Mouse (Mus musculus): Measurements from ENCODE around the gene Smim26. TPM values are rescaled to one million over a fixed set of nuclear protein-coding genes. Genes with fewer than 3 reads are reported as not detected.
A peak's percentile ranks its signal among the peaks of the same experiment; 100 is the strongest.

Smim26 gene
- polyA plus RNA-seq, 1 experiment from 2014 or later, result 33.3 TPM

DNA sequence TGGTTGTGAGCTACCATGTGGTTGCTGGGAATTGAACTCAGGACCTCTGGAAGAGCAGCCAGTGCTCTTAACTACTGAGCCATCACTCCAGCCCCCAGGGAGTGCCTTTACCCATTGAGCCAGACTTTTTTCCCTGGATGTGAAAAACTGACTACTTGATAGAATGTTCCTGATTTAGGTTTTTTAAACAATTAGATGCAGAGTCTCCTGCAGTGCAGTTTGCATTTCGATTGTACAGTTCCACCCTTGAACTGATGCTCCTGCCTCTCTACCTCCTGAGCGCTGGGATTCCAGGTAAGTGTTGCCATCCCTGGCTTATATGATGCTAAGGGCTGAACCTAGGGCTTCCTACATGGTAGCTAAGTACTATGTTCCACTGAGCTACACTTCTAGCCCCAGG lies 4.2 kb downstream of the Smim26 start:
- no peak for ATAC-seq (ENCODE audit: borderline replicate concordance, extremely low read depth, low FRiP score, low TSS enrichment)

DNA sequence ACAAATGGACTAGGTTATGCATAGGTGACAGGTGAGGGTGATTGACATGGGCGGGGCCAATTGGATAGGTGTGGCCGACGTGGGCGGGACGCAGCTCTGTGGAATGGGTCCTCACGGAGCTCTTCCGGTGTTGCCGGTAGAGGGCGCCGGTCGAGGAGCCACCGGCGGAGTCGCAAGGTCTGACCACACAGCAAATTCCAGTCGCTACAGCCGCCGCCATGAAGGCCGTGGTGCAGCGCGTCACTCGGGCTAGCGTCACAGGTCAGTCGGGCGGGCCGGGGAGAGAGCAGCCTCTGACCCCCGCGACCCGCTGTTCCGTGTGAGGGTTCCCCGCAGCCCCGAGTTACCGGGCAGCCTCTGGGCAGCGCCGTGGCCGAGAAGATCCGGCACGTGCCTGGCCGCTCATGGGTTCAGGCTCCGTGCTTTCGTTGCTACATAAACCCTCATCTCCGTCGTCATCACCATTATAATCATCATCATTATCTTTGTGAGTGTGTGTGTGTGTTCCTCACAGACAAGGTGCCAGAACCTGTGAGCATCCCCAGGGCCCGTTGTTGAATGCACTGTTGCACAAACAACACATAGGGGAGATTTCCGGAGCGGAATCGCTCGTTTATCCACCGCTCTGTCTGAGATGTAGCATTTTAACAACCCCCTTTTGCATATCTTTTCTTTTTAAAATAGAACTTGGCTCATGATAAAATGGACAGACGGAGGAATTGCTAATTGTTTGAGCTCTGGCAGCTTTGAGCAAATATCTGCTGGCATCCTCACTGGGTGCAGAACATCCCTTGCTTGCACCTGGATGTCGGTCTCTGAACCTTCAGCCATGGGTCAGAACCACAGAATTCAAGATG lies 6.2 kb downstream of the Smim26 start, which contains the start of gene Dtd1:
Gene Dtd1, plus strand, starts transcription at position 67 of the 857 bp plus-strand sequence.
- no peak within 1 kb of the TSS for H3K27ac ChIP-seq
- peak within 1 kb of the TSS; percentile 72 for H3K4me2 ChIP-seq
- H3K9me3 ChIP-seq, result no peaks in the 10 kb centered on the region
- no peaks in the 10 kb centered on the region for H3K36me3 ChIP-seq
- WGBS, result under 1% methylated on average over 49 of the region's 50 CpGs
- H3K9ac ChIP-seq, result peak within 1 kb of the TSS; percentile 66
- peak within 1 kb of the TSS; percentile 67 for H3K4me3 ChIP-seq
- H3K4me1 ChIP-seq, result 0 out of 2 replicates have a peak, but pooled peaks cover 2% of the 10 kb centered on the region
- no peaks in the 10 kb centered on the region for H3K27me3 ChIP-seq
- ATAC-seq (ENCODE audit: borderline replicate concordance, extremely low read depth, low FRiP score, low TSS enrichment), result peak; percentile 90

More for the DNA sequence above, 4.2 kb downstream of the Smim26 start:
- H3K27me3 ChIP-seq, result no peaks in the 10 kb centered on the region
- no peak overlapping the region for H3K9ac ChIP-seq
- WGBS, result 67% methylated on average over 2 of the region's 2 CpGs
- H3K27ac ChIP-seq, result no peak overlapping the region
- no peaks in the 10 kb centered on the region for H3K36me3 ChIP-seq
- no peaks in the 10 kb centered on the region for H3K9me3 ChIP-seq
- no peak overlapping the region for H3K4me2 ChIP-seq
- H3K4me3 ChIP-seq, result no peak overlapping the region
- peaks cover 9% of the 10 kb centered on the region for H3K4me1 ChIP-seq

- Histone ChIP-seq H3K4me1 (0 out of 2 replicates have a peak, but pooled peaks cover 2% of the 10 kb centered on the region), H3K36me3 (no peaks in the 10 kb centered on the region), H3K27ac (no peak overlapping the region), H3K9me3 (no peaks in the 10 kb centered on the region), H3K27me3 (no peaks in the 10 kb centered on the region), H3K4me2 (no peak overlapping the region), H3K4me3 (no peak overlapping the region), H3K9ac (no peak overlapping the region)
- no peak for ATAC-seq (ENCODE audit: borderline replicate concordance, extremely low read depth, low FRiP score, low TSS enrichment)
- WGBS, result 93% methylated on average over 1 of the region's 1 CpGs
These were observed 7.7 kb downstream of the Smim26 start for GRCm38 (mm10) chr2:144601576-144601975.

GRCm38 (mm10) chr2:144613956-144614355 lies 20.1 kb downstream of the Smim26 start:
- H3K9me3 ChIP-seq, result no peaks in the 10 kb centered on the region
- no peak overlapping the region for H3K9ac ChIP-seq
- no peak for ATAC-seq (ENCODE audit: borderline replicate concordance, extremely low read depth, low FRiP score, low TSS enrichment)
- no peak overlapping the region for H3K4me3 ChIP-seq
- WGBS, result 85% methylated on average over 6 of the region's 6 CpGs
- H3K4me1 ChIP-seq, result no peaks in the 10 kb centered on the region
- H3K4me2 ChIP-seq, result no peak overlapping the region
- H3K27me3 ChIP-seq, result no peaks in the 10 kb centered on the region
- no peak overlapping the region for H3K27ac ChIP-seq
- no peaks in the 10 kb centered on the region for H3K36me3 ChIP-seq

- 75% methylated on average over 16 of the region's 16 CpGs for WGBS
- ATAC-seq (ENCODE audit: borderline replicate concordance, extremely low read depth, low FRiP score, low TSS enrichment), result no peak
- H3K9me3 ChIP-seq, result no peaks in the 10 kb centered on the region
- no peak overlapping the region for H3K9ac ChIP-seq
- H3K36me3 ChIP-seq, result no peaks in the 10 kb centered on the region
- H3K4me1 ChIP-seq, result no peaks in the 10 kb centered on the region
- H3K27ac ChIP-seq, result no peak overlapping the region
- H3K4me3 ChIP-seq, result no peak overlapping the region
- no peaks in the 10 kb centered on the region for H3K27me3 ChIP-seq
- H3K4me2 ChIP-seq, result no peak overlapping the region
These were observed 23.4 kb downstream of the Smim26 start for GRCm38 (mm10) chr2:144617074-144617874.

DNA sequence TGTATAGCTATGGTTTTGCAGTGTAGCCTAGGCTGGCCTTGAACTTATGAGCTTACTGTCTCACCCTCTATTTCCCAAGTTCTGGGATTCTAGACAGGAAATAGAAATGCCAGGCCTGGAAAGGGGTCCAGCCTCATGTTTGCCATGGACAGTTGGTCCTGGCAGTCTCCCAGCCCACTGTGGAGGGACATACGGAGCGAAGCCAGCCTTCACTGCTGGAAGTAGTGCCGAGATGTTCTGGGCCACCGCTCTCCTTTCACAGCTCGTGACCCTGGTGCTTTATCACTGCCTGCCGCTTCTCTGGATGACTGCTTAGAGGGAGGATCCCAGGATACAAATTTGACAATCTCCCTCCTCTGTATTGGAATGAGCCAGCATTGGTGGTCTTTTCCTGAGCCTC lies 27.6 kb downstream of the Smim26 start:
- Histone ChIP-seq H3K4me1 (no peaks in the 10 kb centered on the region), H3K27ac (no peak overlapping the region), H3K4me2 (no peak overlapping the region), H3K4me3 (no peak overlapping the region), H3K36me3 (no peaks in the 10 kb centered on the region), H3K9me3 (no peaks in the 10 kb centered on the region), H3K27me3 (no peaks in the 10 kb centered on the region), H3K9ac (no peak overlapping the region)
- 86% methylated on average over 6 of the region's 6 CpGs for WGBS
- no peak for ATAC-seq (ENCODE audit: borderline replicate concordance, extremely low read depth, low FRiP score, low TSS enrichment)

GRCm38 (mm10) chr2:144633551-144633950 lies 39.7 kb downstream of the Smim26 start:
- no peak overlapping the region for H3K9ac ChIP-seq
- 88% methylated on average over 2 of the region's 2 CpGs for WGBS
- H3K4me3 ChIP-seq, result no peak overlapping the region
- no peaks in the 10 kb centered on the region for H3K9me3 ChIP-seq
- H3K36me3 ChIP-seq, result no peaks in the 10 kb centered on the region
- H3K27me3 ChIP-seq, result no peaks in the 10 kb centered on the region
- H3K27ac ChIP-seq, result no peak overlapping the region
- ATAC-seq (ENCODE audit: borderline replicate concordance, extremely low read depth, low FRiP score, low TSS enrichment), result no peak
- H3K4me1 ChIP-seq, result no peaks in the 10 kb centered on the region
- no peak overlapping the region for H3K4me2 ChIP-seq

GRCm38 (mm10) chr2:144634231-144634630 lies 40.4 kb downstream of the Smim26 start:
- no peak for ATAC-seq (ENCODE audit: borderline replicate concordance, extremely low read depth, low FRiP score, low TSS enrichment)
- Histone ChIP-seq H3K27ac (no peak overlapping the region), H3K4me2 (no peak overlapping the region), H3K9ac (no peak overlapping the region), H3K4me3 (no peak overlapping the region), H3K36me3 (no peaks in the 10 kb centered on the region), H3K27me3 (no peaks in the 10 kb centered on the region), H3K4me1 (no peaks in the 10 kb centered on the region), H3K9me3 (no peaks in the 10 kb centered on the region)
- WGBS, result 52% methylated on average over 5 of the region's 5 CpGs

GRCm38 (mm10) chr2:144634729-144635128 lies 40.9 kb downstream of the Smim26 start:
- WGBS, result 70% methylated on average over 2 of the region's 2 CpGs
- H3K36me3 ChIP-seq, result no peaks in the 10 kb centered on the region
- H3K4me2 ChIP-seq, result no peak overlapping the region
- H3K4me3 ChIP-seq, result no peak overlapping the region
- H3K27ac ChIP-seq, result no peak overlapping the region
- H3K4me1 ChIP-seq, result no peaks in the 10 kb centered on the region
- no peaks in the 10 kb centered on the region for H3K9me3 ChIP-seq
- H3K9ac ChIP-seq, result no peak overlapping the region
- no peak for ATAC-seq (ENCODE audit: borderline replicate concordance, extremely low read depth, low FRiP score, low TSS enrichment)
- H3K27me3 ChIP-seq, result no peaks in the 10 kb centered on the region

- Histone ChIP-seq H3K27ac (no peak overlapping the region), H3K9ac (no peak overlapping the region), H3K27me3 (no peaks in the 10 kb centered on the region), H3K4me3 (no peak overlapping the region), H3K4me1 (no peaks in the 10 kb centered on the region), H3K9me3 (no peaks in the 10 kb centered on the region), H3K36me3 (no peaks in the 10 kb centered on the region), H3K4me2 (no peak overlapping the region)
- WGBS, result 20% methylated on average over 5 of the region's 5 CpGs
- ATAC-seq (ENCODE audit: borderline replicate concordance, extremely low read depth, low FRiP score, low TSS enrichment), result no peak
These were observed 41.9 kb downstream of the Smim26 start for GRCm38 (mm10) chr2:144635644-144636320.

GRCm38 (mm10) chr2:144637204-144637603 lies 43.4 kb downstream of the Smim26 start:
- H3K9ac ChIP-seq, result no peak overlapping the region

More at GRCm38 (mm10) chr2:144637204-144637603, 43.4 kb downstream of the Smim26 start:
- Histone ChIP-seq H3K36me3 (no peaks in the 10 kb centered on the region), H3K27ac (no peak overlapping the region), H3K4me2 (no peak overlapping the region), H3K9me3 (no peaks in the 10 kb centered on the region), H3K4me3 (no peak overlapping the region), H3K27me3 (no peaks in the 10 kb centered on the region), H3K4me1 (no peaks in the 10 kb centered on the region)
- no peak for ATAC-seq (ENCODE audit: borderline replicate concordance, extremely low read depth, low FRiP score, low TSS enrichment)
- 73% methylated on average over 4 of the region's 4 CpGs for WGBS

Data from lung, embryonic 15.5 days (tissue).